Mouse (Mus musculus) neural tube, embryonic 12.5 days (tissue): Measurements from ENCODE around the gene Rcan1. TPM values are rescaled to one million over a fixed set of nuclear protein-coding genes. Genes with fewer than 3 reads are reported as not detected.

Source experiments
- ATAC-seq: fragments of 200-750 bp; cut with Nextera tagmentation; 2 replicates; pipeline ENCODE4 v1.8.0; 2017; ENCODE audit warnings: low read depth, mild to moderate bottlenecking, moderate TSS enrichment, moderate library complexity; ENCODE audit not compliant: low FRiP score
- H3K27ac ChIP-seq: fragments of 300-500 bp; sonication (generic); 2 replicates; pipeline ENCODE4 v1.5.1; 2016
- H3K27me3 ChIP-seq: fragments of 300-500 bp; sonication (generic); replicated peaks from 2 replicates; pipeline ENCODE4 v1.6.1; 2016; ENCODE audit warnings: mild to moderate bottlenecking
- H3K36me3 ChIP-seq: fragments of 300-500 bp; sonication (generic); 2 replicates; pipeline ENCODE4 v1.6.1; 2016; ENCODE audit warnings: mild to moderate bottlenecking
- H3K4me1 ChIP-seq: fragments of 300-500 bp; sonication (generic); 2 replicates; pipeline ENCODE4 v1.6.1; 2016
- H3K4me2 ChIP-seq: fragments of 300-500 bp; sonication (generic); replicated peaks from 2 replicates; pipeline ENCODE4 v1.6.1; 2016; ENCODE audit warnings: mild to moderate bottlenecking
- H3K4me3 ChIP-seq: fragments of 300-500 bp; sonication (generic); 2 replicates; pipeline ENCODE4 v1.5.1; 2016
- H3K9ac ChIP-seq: fragments of 300-500 bp; sonication (generic); 2 replicates; pipeline ENCODE4 v1.6.1; 2016; ENCODE audit warnings: mild to moderate bottlenecking
- H3K9me3 ChIP-seq: fragments of 300-500 bp; sonication (generic); 2 replicates; pipeline ENCODE4 v1.6.1; 2016; ENCODE audit warnings: mild to moderate bottlenecking
- WGBS: fragments of 180-500 bp; shearing (Covaris S2); methylation state at CpG from one replicate; pipeline ENCODE4 v1.1.7; 2016; 5-methylcytosine and 5-hydroxymethylcytosine counted together
- polyA plus RNA-seq: library from polyadenylated mRNA; unstranded; fragments of >200 nt; fragmentation: Nextera tagmentation; extraction: Ambion mirVana; gene quantifications from 2 replicates; pipeline ENCODE4 v1.2.1, GENCODE M21; 2016

The Rcan1 gene
- polyA plus RNA-seq, 1 experiment from 2014 or later, result 48.6 TPM

DNA sequence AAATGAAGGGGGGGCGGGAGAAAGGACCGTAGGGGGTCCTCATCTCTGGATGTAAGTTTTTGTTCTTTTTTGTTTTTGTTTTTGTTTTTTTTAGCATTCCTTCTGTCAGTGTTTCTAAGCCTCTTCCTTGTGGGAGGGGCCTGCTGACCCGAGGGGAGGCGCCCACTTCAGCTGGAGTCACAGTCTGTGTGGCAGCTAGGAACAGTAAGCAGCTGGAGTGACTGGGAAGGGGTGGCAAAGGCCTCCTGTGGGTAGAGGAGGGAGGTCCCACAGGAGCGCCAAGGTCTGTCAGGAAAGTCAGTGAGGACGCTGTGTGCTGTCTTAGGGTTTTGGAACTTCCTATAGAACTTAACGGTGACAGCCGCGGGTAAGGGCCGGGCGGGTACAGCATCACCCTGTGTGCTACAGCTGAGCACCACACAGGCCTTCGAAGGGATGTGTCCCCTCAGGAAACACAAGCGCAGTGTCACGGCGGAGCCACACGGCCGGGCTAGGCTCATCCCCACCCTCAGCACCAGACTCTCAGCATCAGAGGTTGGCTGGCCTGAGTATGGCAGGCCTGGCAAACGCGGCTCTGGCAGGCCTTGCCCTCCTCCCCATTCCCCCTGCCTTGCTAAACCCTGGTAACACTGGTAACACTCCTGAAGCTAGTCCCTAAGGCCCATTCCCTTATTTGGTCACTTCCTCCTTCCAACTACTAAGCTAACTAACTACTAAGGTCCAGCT is 58.5 kb downstream of the Rcan1 start:
- H3K4me1 ChIP-seq, result peaks cover 18% of the 10 kb centered on the region
- no peak overlapping the region for H3K9ac ChIP-seq
- no peak overlapping the region for H3K4me2 ChIP-seq
- no peaks in the 10 kb centered on the region for H3K36me3 ChIP-seq
- WGBS, result 78% methylated on average over 19 of the region's 19 CpGs
- no peak overlapping the region for H3K4me3 ChIP-seq
- no peak overlapping the region for H3K27ac ChIP-seq
- peak; percentile 7; the same call in 1 of the 2 replicates for ATAC-seq
- no peaks in the 10 kb centered on the region for H3K27me3 ChIP-seq
- no peaks in the 10 kb centered on the region for H3K9me3 ChIP-seq

DNA sequence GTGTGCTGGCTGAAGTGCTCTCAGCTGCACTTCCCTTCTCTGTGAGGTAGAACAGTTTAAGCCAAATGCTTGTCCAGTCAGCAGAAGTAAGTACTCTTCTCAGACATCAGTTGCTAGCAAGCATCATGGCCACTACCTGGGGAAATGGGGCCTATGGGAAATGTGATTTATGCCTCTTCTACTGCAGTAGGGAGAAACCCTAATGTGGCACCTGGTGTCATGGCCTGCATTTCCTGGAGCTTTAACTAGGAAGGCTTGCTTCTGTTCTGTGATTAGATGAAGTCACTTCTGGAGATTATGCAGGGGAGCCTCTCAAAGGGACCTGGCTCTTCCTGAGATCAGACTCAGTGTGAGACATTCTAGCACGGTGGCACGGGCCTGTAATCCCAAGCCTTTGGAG is 60.3 kb downstream of the Rcan1 start:
- no peaks in the 10 kb centered on the region for H3K36me3 ChIP-seq
- no peak for ATAC-seq
- H3K9ac ChIP-seq, result no peak overlapping the region
- no peak overlapping the region for H3K27ac ChIP-seq
- H3K4me3 ChIP-seq, result no peak overlapping the region
- H3K9me3 ChIP-seq, result no peaks in the 10 kb centered on the region
- H3K4me1 ChIP-seq, result peaks cover 18% of the 10 kb centered on the region
- H3K4me2 ChIP-seq, result no peak overlapping the region
- no peaks in the 10 kb centered on the region for H3K27me3 ChIP-seq
- 85% methylated on average over 2 of the region's 2 CpGs for WGBS

DNA sequence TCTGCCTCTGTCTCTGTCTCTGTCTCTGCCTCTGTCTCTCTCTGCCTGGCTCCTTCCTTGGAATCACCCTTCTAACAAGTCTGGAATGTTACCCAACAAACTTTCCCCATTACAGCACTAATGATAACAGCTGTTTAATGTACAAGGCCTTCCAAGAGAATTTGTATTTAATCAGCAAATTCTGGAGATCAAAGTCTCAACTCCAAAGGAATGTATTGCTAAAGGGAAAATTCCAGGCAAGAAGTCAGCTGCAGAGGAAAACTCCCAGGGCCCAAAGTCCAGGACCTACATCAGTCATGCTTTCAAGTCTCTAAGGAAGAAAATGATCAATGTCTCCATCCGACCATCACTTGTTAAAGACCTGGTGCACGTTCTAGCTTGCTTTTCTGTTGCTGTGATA is 62.8 kb downstream of the Rcan1 start:
- no peak overlapping the region for H3K4me2 ChIP-seq
- no peaks in the 10 kb centered on the region for H3K27me3 ChIP-seq
- 59% methylated on average over 2 of the region's 2 CpGs for WGBS
- H3K4me1 ChIP-seq, result peaks cover 15% of the 10 kb centered on the region
- ATAC-seq, result no peak
- no peaks in the 10 kb centered on the region for H3K36me3 ChIP-seq
- H3K27ac ChIP-seq, result no peak overlapping the region
- no peak overlapping the region for H3K4me3 ChIP-seq
- H3K9me3 ChIP-seq, result no peaks in the 10 kb centered on the region
- no peak overlapping the region for H3K9ac ChIP-seq

DNA sequence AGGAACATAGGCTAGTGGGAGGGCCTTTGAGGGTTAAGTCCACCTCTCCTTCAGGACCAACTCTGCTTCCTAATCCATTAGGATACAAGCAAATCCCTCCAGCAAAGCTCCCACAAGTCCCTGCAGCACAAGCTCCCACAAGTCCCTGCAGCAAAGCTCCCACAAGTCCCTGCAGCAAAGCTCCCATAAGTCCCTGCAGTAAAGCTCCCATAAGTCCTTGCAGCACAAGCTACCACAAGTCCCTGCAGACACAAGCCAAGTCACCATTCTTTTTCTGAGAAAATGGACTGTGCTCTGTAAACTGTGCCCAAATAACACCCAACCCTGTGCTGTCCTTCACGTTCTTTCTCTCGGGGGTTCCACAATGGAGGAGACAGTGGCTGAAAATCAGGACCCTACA is 66.5 kb downstream of the Rcan1 start:
- Histone ChIP-seq H3K36me3 (no peaks in the 10 kb centered on the region), H3K4me2 (no peak overlapping the region), H3K4me1 (peaks cover 31% of the 10 kb centered on the region), H3K9ac (no peak overlapping the region), H3K27me3 (no peaks in the 10 kb centered on the region; the same call in 1 of the 2 replicates), H3K9me3 (no peaks in the 10 kb centered on the region), H3K4me3 (no peak overlapping the region), H3K27ac (no peak overlapping the region)
- no peak for ATAC-seq
- WGBS, result 93% methylated on average over 2 of the region's 2 CpGs

DNA sequence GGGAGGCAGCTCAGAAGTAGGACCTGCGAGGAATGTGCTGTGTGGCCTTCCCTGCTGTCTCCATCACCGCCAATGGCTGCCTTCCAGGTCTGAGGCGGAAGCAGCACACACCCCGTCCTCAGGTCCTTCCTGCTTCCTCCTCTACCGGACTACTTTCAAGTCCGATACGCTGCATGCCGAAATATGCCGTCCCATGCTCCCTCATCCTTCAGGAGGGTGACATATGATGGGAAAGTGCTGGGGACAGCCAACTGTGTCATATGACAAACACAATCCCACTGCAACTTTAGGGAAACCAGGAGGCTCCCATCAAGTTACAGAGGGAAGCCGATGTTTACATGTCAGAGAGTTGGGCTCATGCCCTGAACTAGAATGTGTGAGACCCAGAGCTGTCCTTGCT is 67.6 kb downstream of the Rcan1 start:
- Histone ChIP-seq H3K9me3 (no peaks in the 10 kb centered on the region), H3K27ac (no peak overlapping the region), H3K4me1 (peaks cover 42% of the 10 kb centered on the region), H3K9ac (no peak overlapping the region), H3K4me2 (no peak overlapping the region), H3K4me3 (no peak overlapping the region), H3K36me3 (no peaks in the 10 kb centered on the region), H3K27me3 (no peaks in the 10 kb centered on the region; the same call in 1 of the 2 replicates)
- ATAC-seq, result no peak
- WGBS, result 88% methylated on average over 10 of the region's 10 CpGs

DNA sequence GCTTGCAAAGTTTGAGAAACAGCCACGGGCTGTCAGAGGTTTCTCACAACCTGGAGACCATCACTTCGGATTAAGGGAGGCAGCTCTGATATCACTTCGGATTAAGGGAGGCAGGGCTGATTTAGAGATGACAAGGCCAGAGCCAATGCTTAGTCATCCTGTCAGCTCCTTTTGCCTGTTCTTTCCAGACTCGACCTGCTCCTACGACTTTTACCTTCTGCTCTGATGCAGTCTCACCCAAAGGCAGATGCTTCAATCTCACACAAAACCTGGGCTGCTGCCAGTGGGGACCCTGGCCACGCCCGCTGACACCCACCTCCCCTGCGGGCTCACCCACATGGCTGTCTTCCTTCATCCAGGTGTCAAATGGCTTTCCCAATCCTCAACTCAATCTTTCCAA is 68.5 kb downstream of the Rcan1 start:
- no peak overlapping the region for H3K4me2 ChIP-seq
- no peaks in the 10 kb centered on the region; the same call in 1 of the 2 replicates for H3K27me3 ChIP-seq
- ATAC-seq, result no peak
- no peaks in the 10 kb centered on the region for H3K9me3 ChIP-seq
- peaks cover 42% of the 10 kb centered on the region for H3K4me1 ChIP-seq
- no peak overlapping the region for H3K4me3 ChIP-seq
- H3K9ac ChIP-seq, result no peak overlapping the region
- H3K36me3 ChIP-seq, result no peaks in the 10 kb centered on the region
- 54% methylated on average over 8 of the region's 8 CpGs for WGBS
- no peak overlapping the region for H3K27ac ChIP-seq

DNA sequence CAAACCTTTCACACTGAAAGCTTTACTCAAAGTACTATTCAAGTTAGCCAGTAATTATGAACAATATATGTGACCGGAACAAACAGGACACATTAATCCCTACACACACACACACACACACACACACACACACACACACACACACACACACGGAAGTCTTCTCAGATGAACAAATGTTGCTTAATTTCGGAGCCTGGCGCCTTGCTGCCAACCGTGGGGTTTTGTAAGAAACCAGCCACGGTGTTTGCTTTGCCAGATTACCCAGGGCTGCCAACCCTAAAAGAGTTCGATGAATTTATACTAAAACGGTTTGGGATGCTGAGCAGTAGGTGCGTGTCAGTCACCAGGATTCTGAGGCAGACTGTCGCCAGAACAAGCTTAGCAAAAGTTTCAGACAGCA is 69.5 kb downstream of the Rcan1 start:
- H3K4me1 ChIP-seq, result peaks cover 42% of the 10 kb centered on the region
- H3K27me3 ChIP-seq, result no peaks in the 10 kb centered on the region; the same call in 1 of the 2 replicates
- no peak overlapping the region for H3K9ac ChIP-seq
- no peaks in the 10 kb centered on the region for H3K9me3 ChIP-seq
- H3K4me3 ChIP-seq, result no peak overlapping the region
- H3K27ac ChIP-seq, result no peak overlapping the region
- no peak overlapping the region for H3K4me2 ChIP-seq
- no peak for ATAC-seq
- H3K36me3 ChIP-seq, result peaks cover 8% of the 10 kb centered on the region; the same call in 1 of the 2 replicates
- WGBS, result 60% methylated on average over 10 of the region's 10 CpGs

DNA sequence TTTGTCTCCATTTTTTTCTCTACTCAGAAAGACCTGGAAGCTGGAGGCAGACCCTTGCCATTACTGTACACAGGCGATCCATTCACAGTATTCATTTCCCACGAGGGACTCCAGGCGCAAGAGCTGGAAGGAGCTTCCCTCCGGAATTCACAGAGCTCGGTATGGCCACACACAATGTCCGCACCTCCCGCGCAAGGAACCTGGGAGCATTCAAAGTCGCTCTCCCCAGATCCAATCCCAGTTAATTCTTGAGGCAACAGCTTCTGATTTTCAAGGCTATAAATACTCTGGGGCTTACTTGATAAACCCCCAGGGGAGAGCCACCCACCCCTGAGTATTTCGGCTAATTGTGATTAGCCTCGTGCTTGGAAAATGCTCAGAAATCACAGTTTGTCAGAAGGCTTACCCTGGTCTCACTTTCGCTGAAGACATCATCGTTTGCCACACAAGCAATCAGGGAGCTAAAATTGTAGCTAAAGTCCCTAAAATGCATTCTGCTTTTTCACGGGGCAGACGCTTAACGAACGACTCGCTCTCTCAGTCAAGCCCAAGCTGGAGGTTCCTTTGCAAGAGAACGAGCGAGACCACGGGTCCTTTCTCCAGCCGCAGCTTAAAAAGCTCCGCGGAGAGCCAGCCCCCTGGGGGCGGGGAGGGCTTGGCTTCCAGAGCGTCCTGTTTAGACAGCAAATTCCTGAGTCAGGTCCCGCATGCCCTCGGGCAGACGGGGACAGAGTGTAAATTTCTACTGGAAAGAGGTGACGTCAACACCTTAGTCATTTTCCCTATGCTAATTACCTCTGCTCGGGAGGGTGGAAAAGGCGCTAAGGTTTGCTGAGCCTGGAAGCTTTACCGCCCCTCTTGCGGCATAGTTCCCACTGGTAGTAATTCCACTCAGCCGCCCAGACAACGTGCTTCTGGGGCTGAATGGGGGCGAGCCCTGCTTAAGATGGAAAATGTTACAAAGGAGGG is 70.9 kb downstream of the Rcan1 start:
- H3K4me1 ChIP-seq, result peaks cover 42% of the 10 kb centered on the region
- under 1% methylated on average over 37 of the region's 37 CpGs for WGBS

DNA sequence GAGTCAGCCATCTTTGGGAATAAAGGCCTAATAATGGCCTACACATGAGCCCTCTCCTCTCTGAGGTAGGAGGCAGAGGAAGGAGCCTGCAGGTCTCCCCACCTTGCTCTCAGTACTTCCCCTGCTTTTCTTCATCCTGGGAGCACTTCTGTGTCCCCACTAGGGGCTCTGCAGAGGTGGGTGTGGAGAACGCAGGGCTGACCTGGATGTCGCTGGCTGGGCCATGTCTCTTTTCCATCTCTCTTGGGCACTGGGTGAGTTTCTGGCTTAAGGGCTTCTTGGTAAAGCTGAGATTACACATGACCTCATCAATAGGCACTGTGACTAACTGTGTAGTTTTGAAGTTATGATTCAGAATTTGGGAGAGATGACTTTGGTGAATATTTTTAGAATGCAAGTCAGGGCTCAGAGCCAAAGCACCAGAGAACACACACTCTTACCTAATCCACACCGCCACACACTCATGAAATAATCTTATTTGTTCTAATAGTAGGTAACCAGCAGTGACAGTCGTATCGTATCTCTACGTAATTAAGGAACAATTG is 72.0 kb downstream of the Rcan1 start:
- no peaks in the 10 kb centered on the region for H3K9me3 ChIP-seq
- WGBS, result 50% methylated on average over 6 of the region's 6 CpGs
- peak overlapping the region; percentile 67 for H3K4me2 ChIP-seq
- H3K36me3 ChIP-seq, result peaks cover 25% of the 10 kb centered on the region; the same call in 1 of the 2 replicates
- ATAC-seq, result no peak
- H3K4me3 ChIP-seq, result no peak overlapping the region
- no peak overlapping the region for H3K9ac ChIP-seq
- no peaks in the 10 kb centered on the region; the same call in 1 of the 2 replicates for H3K27me3 ChIP-seq
- H3K4me1 ChIP-seq, result peaks cover 42% of the 10 kb centered on the region
- no peak overlapping the region for H3K27ac ChIP-seq

More for the DNA sequence above, 70.9 kb downstream of the Rcan1 start:
- peaks cover 19% of the 10 kb centered on the region; the same call in 1 of the 2 replicates for H3K36me3 ChIP-seq
- H3K9ac ChIP-seq, result peak overlapping the region; percentile 33
- H3K9me3 ChIP-seq, result no peaks in the 10 kb centered on the region
- H3K4me2 ChIP-seq, result peak overlapping the region; percentile 67
- H3K4me3 ChIP-seq, result peak overlapping the region; percentile 27
- no peaks in the 10 kb centered on the region; the same call in 1 of the 2 replicates for H3K27me3 ChIP-seq
- ATAC-seq, result peak; percentile 89
- no peak overlapping the region for H3K27ac ChIP-seq

DNA sequence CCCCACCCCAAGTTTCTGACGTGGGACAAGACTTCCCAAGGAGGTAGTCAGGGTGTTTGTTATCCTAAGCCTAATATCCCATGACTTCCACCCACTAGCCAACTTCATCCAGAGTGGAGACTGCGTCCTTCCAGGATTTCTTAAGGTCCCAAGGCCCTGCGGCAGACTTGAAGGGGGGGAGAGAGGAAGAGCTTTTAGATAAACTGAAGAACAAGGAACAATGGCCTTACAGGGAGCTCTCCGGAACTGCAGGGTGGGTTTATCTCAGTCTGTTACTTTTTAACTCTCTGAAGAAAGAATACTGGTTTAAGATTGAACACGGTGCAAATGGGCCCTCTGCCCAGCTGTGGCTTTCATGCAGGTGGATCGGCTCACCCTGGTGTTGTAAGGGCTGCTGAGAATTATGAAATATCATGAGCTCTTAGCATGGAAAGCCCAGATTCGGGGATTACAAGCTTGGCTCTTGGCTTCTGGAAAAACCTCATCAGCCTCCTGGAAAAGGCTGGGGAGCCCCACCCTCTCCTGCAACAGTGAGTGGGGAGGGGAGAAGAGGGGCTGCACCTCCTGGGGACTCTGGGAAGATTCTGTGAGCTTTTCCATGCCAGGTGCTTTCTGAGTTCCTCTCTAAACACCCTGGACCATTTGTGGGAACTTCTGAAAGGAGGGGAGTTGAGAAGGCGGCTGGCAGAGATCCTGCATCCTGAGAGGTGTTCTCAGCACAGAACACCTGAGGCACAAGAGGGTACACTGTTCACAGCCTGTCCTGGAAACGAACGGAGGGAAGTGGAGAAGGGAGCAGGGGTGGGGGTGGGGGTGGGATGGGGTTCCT is 72.7 kb downstream of the Rcan1 start:
- 38% methylated on average over 10 of the region's 10 CpGs for WGBS

DNA sequence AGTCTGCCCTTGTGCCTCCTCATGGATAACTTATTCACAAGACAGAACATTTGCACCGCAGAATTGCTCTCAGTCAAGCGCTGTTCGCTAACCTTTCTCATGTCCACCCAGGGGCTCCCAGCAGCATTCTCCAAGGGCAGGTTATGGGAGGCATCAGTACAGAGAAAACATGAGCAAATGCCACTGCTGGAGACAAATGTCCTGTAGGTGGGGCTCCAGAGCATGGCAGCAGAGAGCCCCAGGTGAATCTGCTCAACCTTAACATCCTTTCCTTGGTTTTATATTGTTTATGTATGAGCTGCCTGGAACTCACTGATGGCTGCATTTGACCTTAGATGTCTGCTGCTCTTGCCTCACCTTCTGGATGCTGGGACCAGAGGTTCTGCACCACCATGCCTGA is 76.9 kb downstream of the Rcan1 start:
- Histone ChIP-seq H3K27ac (no peak overlapping the region), H3K27me3 (no peaks in the 10 kb centered on the region), H3K36me3 (peaks cover 44% of the 10 kb centered on the region), H3K9ac (no peak overlapping the region), H3K4me3 (no peak overlapping the region), H3K4me1 (peaks cover 7% of the 10 kb centered on the region), H3K4me2 (no peak overlapping the region), H3K9me3 (no peaks in the 10 kb centered on the region)
- no peak for ATAC-seq
- 95% methylated on average over 3 of the region's 3 CpGs for WGBS

More for the DNA sequence above, 72.7 kb downstream of the Rcan1 start:
- no peaks in the 10 kb centered on the region for H3K9me3 ChIP-seq
- H3K4me3 ChIP-seq, result no peak overlapping the region
- peaks cover 42% of the 10 kb centered on the region for H3K4me1 ChIP-seq
- H3K27ac ChIP-seq, result no peak overlapping the region
- H3K9ac ChIP-seq, result no peak overlapping the region
- ATAC-seq, result no peak
- H3K36me3 ChIP-seq, result peaks cover 32% of the 10 kb centered on the region
- peak overlapping the region; percentile 67; the same call in 1 of the 2 replicates for H3K4me2 ChIP-seq
- H3K27me3 ChIP-seq, result no peaks in the 10 kb centered on the region; the same call in 1 of the 2 replicates
